Mouse (Mus musculus): ENCODE data around the gene Pdcd1.

Pdcd1 gene

DNA sequence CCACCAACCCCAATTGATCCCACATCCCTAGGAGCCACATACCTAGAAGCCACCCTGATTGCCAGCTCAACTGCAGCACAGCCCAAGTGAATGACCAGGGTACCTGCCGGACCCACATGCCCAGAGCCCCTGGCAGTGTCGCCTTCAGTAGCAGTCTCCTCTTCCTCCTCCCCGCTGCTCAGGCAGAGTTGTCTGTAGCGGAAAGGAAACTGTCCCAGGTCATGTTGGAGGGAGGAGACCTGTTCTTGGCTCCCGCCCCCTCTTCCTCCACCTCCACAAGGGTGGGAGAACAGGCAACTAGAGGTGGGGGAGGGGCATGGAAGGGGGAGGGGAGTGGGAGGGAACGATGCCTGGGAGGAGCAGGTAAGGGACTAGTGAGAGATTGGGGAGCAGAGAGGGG lies at the start of gene Pdcd1:
Gene Pdcd1, minus strand, starts transcription at position 181 of the 400 bp plus-strand sequence.
- TF ChIP-seq CTCF (conservative IDR thresholded peaks at IDR 0.05; ENCODE audit: low read length) (no peak), POU5F1 (IDR thresholded peaks at IDR 0.05; ENCODE audit: borderline replicate concordance, low read length) (no peak), NANOG (IDR thresholded peaks at IDR 0.05; ENCODE audit: borderline replicate concordance, low read length) (no peak)
- Histone ChIP-seq H3K4me3 (replicated peaks; ENCODE audit: low read length) (no peak within 1 kb of the TSS), H3K9me3 (ENCODE audit: low read length) (peaks cover 18% of the 10 kb centered on the region), H3K4me1 (replicated peaks; ENCODE audit: low read depth, low read length) (no peaks in the 10 kb centered on the region), H3K36me3 (ENCODE audit: insufficient read depth, low read length) (no peaks in the 10 kb centered on the region), H3K27me3 (ENCODE audit: insufficient read depth, low read length) (peaks cover 12% of the 10 kb centered on the region; the same call in 1 of the 2 replicates)

DNA sequence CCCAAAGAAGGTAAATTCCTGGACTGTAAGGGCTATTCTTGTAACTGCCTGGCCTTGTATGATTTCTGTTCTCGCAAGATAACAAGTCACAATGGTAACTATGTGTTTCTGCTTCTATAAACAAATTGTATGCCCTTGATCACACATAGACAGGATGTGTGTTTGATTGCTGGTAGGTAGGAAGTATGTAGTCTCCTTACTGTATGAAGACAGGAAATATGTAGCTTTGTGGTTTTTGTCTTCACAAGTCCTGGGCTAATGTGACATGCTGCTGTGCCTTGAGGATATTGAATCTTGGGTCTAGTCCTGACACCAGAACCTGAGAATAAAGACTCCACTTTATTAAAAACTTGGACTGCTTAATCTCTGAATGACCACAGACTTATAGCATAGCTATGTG lies 39.4 kb upstream of the Pdcd1 start:
- no peaks in the 10 kb centered on the region for H3K27me3 ChIP-seq (ENCODE audit: insufficient read depth, low read length)
- no peak overlapping the region for H3K4me3 ChIP-seq (replicated peaks; ENCODE audit: low read length)
- no peak for TF ChIP-seq NANOG (IDR thresholded peaks at IDR 0.05; ENCODE audit: borderline replicate concordance, low read length)
- no peak for TF ChIP-seq POU5F1 (IDR thresholded peaks at IDR 0.05; ENCODE audit: borderline replicate concordance, low read length)
- TF ChIP-seq CTCF (conservative IDR thresholded peaks at IDR 0.05; ENCODE audit: low read length), result no peak
- H3K36me3 ChIP-seq (ENCODE audit: insufficient read depth, low read length), result no peaks in the 10 kb centered on the region
- H3K9me3 ChIP-seq (ENCODE audit: low read length), result 0 out of 2 replicates have a peak, but pooled peaks cover 3% of the 10 kb centered on the region
- no peaks in the 10 kb centered on the region for H3K4me1 ChIP-seq (replicated peaks; ENCODE audit: low read depth, low read length)

DNA sequence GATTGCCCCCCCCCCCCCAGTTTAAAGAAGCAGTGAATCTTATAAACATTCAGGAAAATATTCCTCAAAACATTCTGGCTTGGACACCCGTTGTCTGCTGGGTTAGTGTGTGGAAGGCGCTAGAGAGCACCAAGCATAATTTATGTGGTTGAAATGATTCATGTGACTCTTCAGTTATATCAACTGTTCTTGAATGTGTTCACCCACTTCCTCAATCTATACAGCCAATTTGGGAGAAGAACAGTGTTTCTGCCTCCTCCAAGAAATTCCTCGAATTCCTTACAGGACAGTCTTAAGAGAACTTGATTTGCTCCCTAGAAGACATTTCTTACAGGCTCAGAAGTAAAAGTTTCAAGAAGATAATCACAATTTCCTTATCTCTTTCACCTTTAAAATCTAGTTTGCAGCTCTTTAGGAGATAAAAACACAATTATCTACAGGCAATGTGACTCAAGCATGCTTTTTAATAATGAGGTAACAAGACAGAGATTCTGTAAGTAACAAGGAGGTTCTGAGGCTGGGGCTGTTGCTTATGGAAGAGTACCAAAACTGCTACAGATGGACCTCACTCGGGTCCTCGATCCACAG lies 34.1 kb upstream of the Pdcd1 start:
- TF ChIP-seq CTCF (conservative IDR thresholded peaks at IDR 0.05; ENCODE audit: low read length) (no peak), NANOG (IDR thresholded peaks at IDR 0.05; ENCODE audit: borderline replicate concordance, low read length) (no peak), POU5F1 (IDR thresholded peaks at IDR 0.05; ENCODE audit: borderline replicate concordance, low read length) (no peak)
- H3K9me3 ChIP-seq (ENCODE audit: low read length), result 0 out of 2 replicates have a peak, but pooled peaks cover 3% of the 10 kb centered on the region
- H3K4me3 ChIP-seq (replicated peaks; ENCODE audit: low read length), result no peak overlapping the region
- H3K4me1 ChIP-seq (replicated peaks; ENCODE audit: low read depth, low read length), result peaks cover 9% of the 10 kb centered on the region
- H3K27me3 ChIP-seq (ENCODE audit: insufficient read depth, low read length), result no peaks in the 10 kb centered on the region
- H3K36me3 ChIP-seq (ENCODE audit: insufficient read depth, low read length), result no peaks in the 10 kb centered on the region

DNA sequence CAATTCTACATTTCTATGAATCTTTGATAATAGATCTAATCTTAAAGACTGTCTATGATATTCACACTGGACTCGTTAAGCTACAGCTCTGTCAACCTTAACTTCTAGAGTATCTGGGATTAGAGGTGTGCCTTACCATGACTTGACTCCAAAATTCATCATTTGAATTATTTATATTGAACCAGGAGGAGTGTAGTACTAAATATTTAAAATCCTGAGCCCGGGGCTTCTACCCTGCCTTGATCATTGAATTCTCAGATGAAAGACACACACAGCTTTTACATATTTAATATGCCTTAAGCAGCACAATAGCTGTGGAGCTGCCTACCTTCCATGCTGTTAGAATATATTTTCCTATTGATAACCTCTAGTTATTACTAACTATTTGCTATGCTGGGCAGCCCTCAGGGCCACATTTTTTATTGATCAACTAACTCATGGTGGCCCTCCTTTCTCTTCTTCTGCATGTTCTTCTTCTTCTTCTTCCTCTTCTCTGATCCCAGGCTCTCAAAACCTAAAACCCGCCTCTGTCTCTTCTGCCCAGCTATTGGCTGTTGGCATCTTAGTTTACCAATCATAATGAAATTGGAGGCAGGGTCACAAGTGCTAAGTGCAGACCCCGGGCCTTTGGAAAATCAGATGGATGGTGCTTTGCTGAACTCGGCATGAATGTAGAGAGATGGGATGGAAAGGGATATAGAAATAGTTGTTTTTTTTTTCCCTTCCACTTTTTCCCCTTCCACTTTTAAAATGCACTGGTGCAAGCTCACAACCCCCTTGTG lies 33.2 kb upstream of the Pdcd1 start:
- Histone ChIP-seq H3K36me3 (ENCODE audit: insufficient read depth, low read length) (no peaks in the 10 kb centered on the region), H3K4me1 (replicated peaks; ENCODE audit: low read depth, low read length) (peaks cover 17% of the 10 kb centered on the region), H3K9me3 (ENCODE audit: low read length) (no peaks in the 10 kb centered on the region), H3K27me3 (ENCODE audit: insufficient read depth, low read length) (peaks cover 5% of the 10 kb centered on the region; the same call in 1 of the 2 replicates), H3K4me3 (replicated peaks; ENCODE audit: low read length) (no peak overlapping the region)
- no peak for TF ChIP-seq CTCF (conservative IDR thresholded peaks at IDR 0.05; ENCODE audit: low read length)
- TF ChIP-seq POU5F1 (IDR thresholded peaks at IDR 0.05; ENCODE audit: borderline replicate concordance, low read length), result no peak
- no peak for TF ChIP-seq NANOG (IDR thresholded peaks at IDR 0.05; ENCODE audit: borderline replicate concordance, low read length)

DNA sequence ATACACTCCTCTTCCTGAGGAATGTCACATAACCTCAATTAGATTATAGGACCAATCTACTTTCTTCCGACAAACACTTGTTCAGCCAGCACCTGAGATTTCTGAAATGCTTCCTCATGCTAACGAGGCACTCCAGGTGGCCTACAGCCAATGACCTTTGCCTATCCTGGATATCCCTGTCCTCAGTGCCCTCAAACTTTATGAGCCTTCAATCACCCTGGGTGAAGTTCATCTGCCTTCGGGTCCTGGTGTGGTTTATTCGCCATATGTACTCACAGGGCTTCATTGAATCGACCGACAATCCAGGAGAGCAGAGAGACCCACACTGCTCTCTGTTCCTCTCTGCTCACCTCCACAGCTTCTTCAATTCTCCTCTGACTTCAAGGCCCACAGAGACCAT lies 29.4 kb upstream of the Pdcd1 start:
- Histone ChIP-seq H3K4me1 (replicated peaks; ENCODE audit: low read depth, low read length) (peaks cover 22% of the 10 kb centered on the region), H3K9me3 (ENCODE audit: low read length) (no peaks in the 10 kb centered on the region), H3K36me3 (ENCODE audit: insufficient read depth, low read length) (no peaks in the 10 kb centered on the region), H3K4me3 (replicated peaks; ENCODE audit: low read length) (peak overlapping the region; percentile 56; the same call in 1 of the 2 replicates), H3K27me3 (ENCODE audit: insufficient read depth, low read length) (peaks cover 14% of the 10 kb centered on the region)
- TF ChIP-seq CTCF (conservative IDR thresholded peaks at IDR 0.05; ENCODE audit: low read length) (no peak), POU5F1 (IDR thresholded peaks at IDR 0.05; ENCODE audit: borderline replicate concordance, low read length) (no peak), NANOG (IDR thresholded peaks at IDR 0.05; ENCODE audit: borderline replicate concordance, low read length) (no peak)

DNA sequence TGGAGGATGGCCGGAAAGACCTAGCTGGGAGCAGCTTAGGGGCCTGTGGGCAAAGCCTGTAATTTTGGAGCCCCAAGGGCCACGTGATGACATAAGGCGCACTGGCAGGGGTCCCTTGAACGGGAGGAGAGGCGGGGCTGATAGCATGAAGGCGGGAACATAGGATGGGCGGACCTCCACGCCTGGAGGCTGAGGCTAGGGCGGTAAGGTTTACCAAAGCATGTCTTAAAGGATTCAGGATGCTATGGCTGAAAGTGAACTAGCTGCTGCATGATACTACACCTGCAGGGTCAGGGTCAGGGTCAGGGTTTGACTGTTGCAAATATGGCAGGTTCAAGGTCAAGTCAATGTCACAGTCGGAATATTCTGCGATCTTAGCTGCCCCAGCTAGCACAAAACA lies 28.8 kb upstream of the Pdcd1 start:
- no peaks in the 10 kb centered on the region for H3K9me3 ChIP-seq (ENCODE audit: low read length)
- peaks cover 14% of the 10 kb centered on the region for H3K27me3 ChIP-seq (ENCODE audit: insufficient read depth, low read length)
- no peaks in the 10 kb centered on the region for H3K36me3 ChIP-seq (ENCODE audit: insufficient read depth, low read length)
- peaks cover 22% of the 10 kb centered on the region for H3K4me1 ChIP-seq (replicated peaks; ENCODE audit: low read depth, low read length)
- H3K4me3 ChIP-seq (replicated peaks; ENCODE audit: low read length), result peak overlapping the region; percentile 56
- TF ChIP-seq POU5F1 (IDR thresholded peaks at IDR 0.05; ENCODE audit: borderline replicate concordance, low read length) (no peak), CTCF (conservative IDR thresholded peaks at IDR 0.05; ENCODE audit: low read length) (no peak), NANOG (IDR thresholded peaks at IDR 0.05; ENCODE audit: borderline replicate concordance, low read length) (no peak)

DNA sequence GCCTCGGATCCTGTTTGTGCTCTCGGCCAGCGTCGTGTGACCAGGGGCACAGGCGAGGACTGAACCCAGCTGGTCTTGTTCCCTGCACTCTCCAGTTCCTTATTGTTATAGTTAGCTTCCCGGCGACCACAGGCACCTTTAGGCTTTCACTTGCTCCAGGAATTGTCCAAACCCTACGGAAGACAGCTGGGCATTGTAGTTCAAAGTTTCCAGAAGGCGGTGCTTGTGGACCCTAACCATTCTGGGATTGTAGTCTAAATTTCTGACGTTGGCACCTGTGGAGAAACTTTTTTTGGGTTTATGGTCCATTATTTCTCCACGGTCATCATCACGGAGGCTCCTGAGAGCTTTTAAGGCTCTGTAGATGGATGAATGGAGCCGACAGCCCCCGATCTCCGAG lies 28.4 kb upstream of the Pdcd1 start:
- Histone ChIP-seq H3K27me3 (ENCODE audit: insufficient read depth, low read length) (peaks cover 14% of the 10 kb centered on the region), H3K36me3 (ENCODE audit: insufficient read depth, low read length) (no peaks in the 10 kb centered on the region), H3K4me3 (replicated peaks; ENCODE audit: low read length) (peak overlapping the region; percentile 56), H3K9me3 (ENCODE audit: low read length) (no peaks in the 10 kb centered on the region), H3K4me1 (replicated peaks; ENCODE audit: low read depth, low read length) (peaks cover 22% of the 10 kb centered on the region)
- TF ChIP-seq POU5F1 (IDR thresholded peaks at IDR 0.05; ENCODE audit: borderline replicate concordance, low read length) (no peak), CTCF (conservative IDR thresholded peaks at IDR 0.05; ENCODE audit: low read length) (no peak), NANOG (IDR thresholded peaks at IDR 0.05; ENCODE audit: borderline replicate concordance, low read length) (no peak)

DNA sequence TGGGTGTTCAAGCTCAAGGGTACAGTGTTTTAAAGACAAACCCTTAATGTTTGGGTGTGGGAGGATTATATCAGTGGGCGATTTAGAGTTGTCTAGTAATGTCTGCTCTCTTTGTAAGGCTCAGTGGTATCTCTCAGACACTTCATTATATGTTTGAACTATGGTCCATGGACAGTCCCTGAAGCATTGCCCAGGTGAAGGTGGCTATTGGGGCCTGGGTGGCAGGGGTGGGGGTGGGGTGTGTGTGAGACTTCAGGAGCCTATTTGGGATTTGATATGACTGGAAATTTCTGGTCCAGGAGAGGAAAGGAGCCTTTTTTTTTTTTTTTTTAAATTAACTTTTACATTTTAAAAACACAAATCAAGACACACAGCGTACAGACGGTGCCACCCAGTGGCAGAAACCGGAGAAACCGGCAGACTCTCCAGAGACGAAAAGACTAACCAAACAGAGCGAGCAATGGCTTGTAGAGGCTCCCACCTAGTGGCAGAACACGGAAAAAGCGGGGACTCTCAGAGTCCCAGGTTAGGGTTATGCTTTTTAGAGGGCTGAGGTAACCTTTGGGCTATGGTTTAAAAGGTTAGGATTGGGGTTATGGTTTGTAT lies 26.6 kb upstream of the Pdcd1 start:
- Histone ChIP-seq H3K9me3 (ENCODE audit: low read length) (no peaks in the 10 kb centered on the region), H3K36me3 (ENCODE audit: insufficient read depth, low read length) (no peaks in the 10 kb centered on the region), H3K27me3 (ENCODE audit: insufficient read depth, low read length) (peaks cover 14% of the 10 kb centered on the region), H3K4me1 (replicated peaks; ENCODE audit: low read depth, low read length) (peaks cover 22% of the 10 kb centered on the region), H3K4me3 (replicated peaks; ENCODE audit: low read length) (no peak overlapping the region)
- TF ChIP-seq NANOG (IDR thresholded peaks at IDR 0.05; ENCODE audit: borderline replicate concordance, low read length) (no peak), CTCF (conservative IDR thresholded peaks at IDR 0.05; ENCODE audit: low read length) (peak; percentile 89), POU5F1 (IDR thresholded peaks at IDR 0.05; ENCODE audit: borderline replicate concordance, low read length) (no peak)

Measured in E14TG2a.4 (cell line).